Mouse (Mus musculus): ENCODE results near the gene Hrnr. TPM values are rescaled to one million over a fixed set of nuclear protein-coding genes. Genes with fewer than 3 reads are reported as not detected.

Hrnr gene
- polyA plus RNA-seq, 2 experiments: 0.23 to 1.4 TPM

- H3K4me3 ChIP-seq (replicated peaks; ENCODE audit: low read length): no peak overlapping the region
- H3K4me1 ChIP-seq (ENCODE audit: control insufficient read depth, insufficient read depth, low read length): no peaks in the 10 kb centered on the region
- H3K9ac ChIP-seq (ENCODE audit: low read depth, low read length, severe bottlenecking): no peak overlapping the region
- no peak overlapping the region for H3K27ac ChIP-seq (replicated peaks; ENCODE audit: low read depth, low read length)
- no peak overlapping the region for H3K4me2 ChIP-seq (replicated peaks; ENCODE audit: low read depth, low read length, severe bottlenecking)
- H3K36me3 ChIP-seq (ENCODE audit: control insufficient read depth, insufficient read depth, low read length): no peaks in the 10 kb centered on the region
- TF ChIP-seq POLR2A (IDR thresholded peaks at IDR 0.05; ENCODE audit: borderline replicate concordance, extremely low read depth, insufficient read depth, insufficient read length): no peak
- DNase-seq (ENCODE audit: low spot score) (no peak), ATAC-seq (ENCODE audit: low FRiP score, low read depth) (no peak)
- H3K9me3 ChIP-seq (ENCODE audit: control insufficient read depth, low read length): no peaks in the 10 kb centered on the region
- H3K27me3 ChIP-seq (ENCODE audit: control insufficient read depth, insufficient read depth, low read length): no peaks in the 10 kb centered on the region
- WGBS: 81% methylated on average over 5 of the region's 5 CpGs
Measured at GRCm38 (mm10) chr3:93375601-93376000, 56.1 kb downstream of the Hrnr start.

DNA sequence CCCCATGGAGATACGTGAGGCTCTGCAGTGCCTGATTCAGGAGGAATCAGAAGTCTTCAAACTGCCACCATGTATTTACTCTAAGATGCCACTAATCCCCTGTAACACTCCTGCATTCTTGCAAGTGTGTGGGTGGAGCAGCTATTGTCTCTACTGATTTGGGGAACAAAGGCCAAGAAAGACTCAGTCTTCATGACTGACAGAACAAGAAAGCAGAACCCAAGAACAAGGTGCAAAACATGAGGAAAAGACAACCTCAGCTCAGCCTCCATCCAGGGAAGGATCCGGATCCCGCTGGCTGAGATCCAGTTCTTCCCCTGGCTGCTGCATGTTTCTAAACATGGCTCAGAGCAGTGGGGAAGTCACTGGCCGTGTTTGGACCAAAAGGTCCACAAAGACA lies 58.6 kb downstream of the Hrnr start:
- Histone ChIP-seq H3K27me3 (ENCODE audit: control insufficient read depth, insufficient read depth, low read length) (no peaks in the 10 kb centered on the region), H3K9ac (ENCODE audit: low read depth, low read length, severe bottlenecking) (no peak overlapping the region), H3K4me1 (ENCODE audit: control insufficient read depth, insufficient read depth, low read length) (no peaks in the 10 kb centered on the region), H3K4me3 (replicated peaks; ENCODE audit: low read length) (no peak overlapping the region), H3K36me3 (ENCODE audit: control insufficient read depth, insufficient read depth, low read length) (no peaks in the 10 kb centered on the region), H3K9me3 (ENCODE audit: control insufficient read depth, low read length) (no peaks in the 10 kb centered on the region), H3K4me2 (replicated peaks; ENCODE audit: low read depth, low read length, severe bottlenecking) (no peak overlapping the region), H3K27ac (replicated peaks; ENCODE audit: low read depth, low read length) (no peak overlapping the region)
- 75% methylated on average over 4 of the region's 4 CpGs for WGBS
- TF ChIP-seq POLR2A (IDR thresholded peaks at IDR 0.05; ENCODE audit: borderline replicate concordance, extremely low read depth, insufficient read depth, insufficient read length): no peak
- ATAC-seq (ENCODE audit: low FRiP score, low read depth) (no peak), DNase-seq (ENCODE audit: low spot score) (no peak)

Other genes starting within 250 kb of the Hrnr start
- 0.14 and 0.55 TPM in 2 replicates for gene Crnn, start 175.0 kb upstream of the Hrnr start, polyA plus RNA-seq (2012; rRNA removed)
- 0.19 and 0.51 TPM in 2 replicates for gene Crnn, start 175.0 kb upstream of the Hrnr start, polyA plus RNA-seq (2014; fragmentation: Nextera tagmentation; extraction: Ambion mirVana)
- gene Flg2, start 122.5 kb upstream of the Hrnr start, polyA plus RNA-seq (2012; rRNA removed): 0.01 TPM in 1 of 2 replicates, not detected in the other
- gene Flg2, start 122.5 kb upstream of the Hrnr start, polyA plus RNA-seq (2014; fragmentation: Nextera tagmentation; extraction: Ambion mirVana): 0.01 and 0.03 TPM in 2 replicates
- gene Flg, start 46.2 kb upstream of the Hrnr start, polyA plus RNA-seq (2012; rRNA removed): not detected in 2 replicates
- gene Flg, start 46.2 kb upstream of the Hrnr start, polyA plus RNA-seq (2014; fragmentation: Nextera tagmentation; extraction: Ambion mirVana): 0.48 TPM in 1 of 2 replicates, not detected in the other
- not detected in 2 replicates for gene Rptn, start 74.0 kb downstream of the Hrnr start, polyA plus RNA-seq (2012; rRNA removed)
- not detected in 2 replicates for gene Rptn, start 74.0 kb downstream of the Hrnr start, polyA plus RNA-seq (2014; fragmentation: Nextera tagmentation; extraction: Ambion mirVana)
- 0.54 and 1.3 TPM in 2 replicates for gene Tchh, start 122.6 kb downstream of the Hrnr start, polyA plus RNA-seq (2012; rRNA removed)
- gene Tchh, start 122.6 kb downstream of the Hrnr start, polyA plus RNA-seq (2014; fragmentation: Nextera tagmentation; extraction: Ambion mirVana): 2.5 and 2.6 TPM in 2 replicates
- gene Tchhl1, start 149.0 kb downstream of the Hrnr start, polyA plus RNA-seq (2012; rRNA removed): not detected in 2 replicates
- gene Tchhl1, start 149.0 kb downstream of the Hrnr start, polyA plus RNA-seq (2014; fragmentation: Nextera tagmentation; extraction: Ambion mirVana): not detected in 2 replicates
- 477 and 638 TPM in 2 replicates for gene S100a11, start 200.7 kb downstream of the Hrnr start, polyA plus RNA-seq (2012; rRNA removed)
- 1,786 and 1,916 TPM in 2 replicates for gene S100a11, start 200.7 kb downstream of the Hrnr start, polyA plus RNA-seq (2014; fragmentation: Nextera tagmentation; extraction: Ambion mirVana)
- gene S100a10, start 235.3 kb downstream of the Hrnr start, polyA plus RNA-seq (2012; rRNA removed): 208 and 328 TPM in 2 replicates
- gene S100a10, start 235.3 kb downstream of the Hrnr start, polyA plus RNA-seq (2014; fragmentation: Nextera tagmentation; extraction: Ambion mirVana): 625 and 691 TPM in 2 replicates